Mouse (Mus musculus) midbrain, embryonic 11.5 days (tissue): ENCODE results near the gene Flvcr1. TPM values are rescaled to one million over a fixed set of nuclear protein-coding genes. Genes with fewer than 3 reads are reported as not detected.
A peak's percentile ranks its signal among the peaks of the same experiment; 100 is the strongest.

Experiments used
- ATAC-seq: fragments of 200-750 bp; cut with Nextera tagmentation; 2 replicates; pipeline ENCODE4 v1.8.0; 2017; ENCODE audit warnings: moderate TSS enrichment, moderate library complexity; ENCODE audit not compliant: low FRiP score
- DNase-seq: peaks from one replicate; pipeline ENCODE4 v3.0.0; 2015; ENCODE audit warnings: low spot score; ENCODE audit errors: missing footprints
- H3K27ac ChIP-seq: fragments of 300-500 bp; sonication (generic); 2 replicates; pipeline ENCODE4 v1.5.1; 2014; ENCODE audit warnings: low read depth, low read length
- H3K27me3 ChIP-seq: fragments of 300-500 bp; sonication (generic); 2 replicates; pipeline ENCODE4 v1.6.1; 2014; ENCODE audit warnings: mild to moderate bottlenecking, low read length, moderate library complexity, mixed read lengths; ENCODE audit not compliant: control insufficient read depth, insufficient read depth
- H3K36me3 ChIP-seq: fragments of 300-500 bp; sonication (generic); 2 replicates; pipeline ENCODE4 v1.6.1; 2014; ENCODE audit warnings: mild to moderate bottlenecking, low read length, moderate library complexity, mixed read lengths; ENCODE audit not compliant: control insufficient read depth, insufficient read depth
- H3K4me1 ChIP-seq: fragments of 300-500 bp; sonication (generic); 2 replicates; pipeline ENCODE4 v1.6.1; 2014; ENCODE audit warnings: low read length; ENCODE audit not compliant: control insufficient read depth, insufficient read depth
- H3K4me2 ChIP-seq: fragments of 300-500 bp; sonication (generic); 2 replicates; pipeline ENCODE4 v1.6.1; 2014; ENCODE audit warnings: mild to moderate bottlenecking, moderate library complexity
- H3K4me3 ChIP-seq: fragments of 300-500 bp; sonication (generic); 2 replicates; pipeline ENCODE4 v1.5.1; 2014; ENCODE audit warnings: low read depth, low read length
- H3K9ac ChIP-seq: fragments of 300-500 bp; sonication (generic); 2 replicates; pipeline ENCODE4 v1.6.1; 2014; ENCODE audit warnings: low read length
- H3K9me3 ChIP-seq: fragments of 300-500 bp; sonication (generic); 2 replicates; pipeline ENCODE4 v1.6.1; 2016; ENCODE audit warnings: low read length; ENCODE audit not compliant: control insufficient read depth
- WGBS: fragments of 180-500 bp; shearing (Covaris S2); extraction: QIAGEN DNeasy Blood & Tissue Kit; methylation state at CpG from one replicate; pipeline ENCODE4 v1.1.7; 2014; 5-methylcytosine and 5-hydroxymethylcytosine counted together
- polyA plus RNA-seq: library from polyadenylated mRNA; unstranded; fragments of >200 nt; fragmentation: Nextera tagmentation; extraction: Ambion mirVana; gene quantifications from 2 replicates; pipeline ENCODE4 v1.2.1, GENCODE M21; 2014

The Flvcr1 gene
- polyA plus RNA-seq, 1 experiment from 2014 or later, result 11.9 TPM

DNA sequence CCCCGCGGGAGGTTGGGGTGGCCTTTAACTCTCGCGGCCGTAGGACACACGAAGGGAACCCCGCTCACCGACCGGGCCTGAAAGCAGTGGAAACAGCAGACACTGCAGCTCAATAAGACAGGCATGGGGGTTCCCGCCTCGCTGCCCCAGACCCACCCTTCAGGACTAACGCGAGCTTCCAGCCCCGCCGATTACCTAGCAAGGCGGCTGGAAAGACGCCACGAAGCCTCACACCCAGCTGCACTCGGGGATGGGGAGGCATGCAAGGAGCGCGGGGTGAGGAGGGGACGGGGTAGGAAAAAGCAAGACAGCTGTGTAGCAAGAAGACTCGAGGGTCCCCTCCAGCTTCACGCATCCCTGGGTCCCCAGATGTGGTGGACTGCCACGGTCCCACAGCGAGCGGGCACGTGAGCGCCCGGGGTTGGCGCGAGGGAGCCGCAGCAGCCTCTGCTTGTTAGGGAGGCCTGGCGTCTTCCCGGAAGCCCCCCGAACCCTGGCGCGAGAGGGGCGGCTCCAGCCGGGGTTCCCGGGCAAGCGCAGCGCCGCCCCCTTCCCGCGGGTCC lies 47.4 kb downstream of the Flvcr1 start:
- H3K4me1 ChIP-seq, result peaks cover 16% of the 10 kb centered on the region
- no peaks in the 10 kb centered on the region for H3K27me3 ChIP-seq
- WGBS, result under 1% methylated on average over 46 of the region's 46 CpGs
- peak overlapping the region; percentile 80 for H3K27ac ChIP-seq
- peak overlapping the region; percentile 99 for H3K4me2 ChIP-seq
- peak overlapping the region; percentile 90 for H3K9ac ChIP-seq
- H3K4me3 ChIP-seq, result peak overlapping the region; percentile 65
- no peaks in the 10 kb centered on the region for H3K9me3 ChIP-seq
- 0 out of 2 replicates have a peak, but pooled peaks cover 3% of the 10 kb centered on the region for H3K36me3 ChIP-seq
- DNase-seq (peak; percentile 95), ATAC-seq (peak; percentile 77)

GRCm38 (mm10) chr1:190978001-190978400 lies 48.0 kb downstream of the Flvcr1 start:
- H3K27me3 ChIP-seq, result no peaks in the 10 kb centered on the region
- no peaks in the 10 kb centered on the region for H3K9me3 ChIP-seq
- ATAC-seq (peak; percentile 17), DNase-seq (peak; percentile 94)
- 0 out of 2 replicates have a peak, but pooled peaks cover 3% of the 10 kb centered on the region for H3K36me3 ChIP-seq
- WGBS, result under 1% methylated on average over 22 of the region's 22 CpGs
- peaks cover 16% of the 10 kb centered on the region for H3K4me1 ChIP-seq
- H3K4me3 ChIP-seq, result peak overlapping the region; percentile 65
- H3K27ac ChIP-seq, result no peak overlapping the region
- H3K4me2 ChIP-seq, result peak overlapping the region; percentile 99
- H3K9ac ChIP-seq, result peak overlapping the region; percentile 90

- H3K4me2 ChIP-seq, result peak overlapping the region; percentile 99
- H3K36me3 ChIP-seq, result 0 out of 2 replicates have a peak, but pooled peaks cover 3% of the 10 kb centered on the region
- 62% methylated on average over 11 of the region's 11 CpGs for WGBS
- no peaks in the 10 kb centered on the region for H3K9me3 ChIP-seq
- DNase-seq (no peak), ATAC-seq (no peak)
- H3K9ac ChIP-seq, result peak overlapping the region; percentile 90
- peak overlapping the region; percentile 65 for H3K4me3 ChIP-seq
- H3K27me3 ChIP-seq, result no peaks in the 10 kb centered on the region
- no peak overlapping the region for H3K27ac ChIP-seq
- H3K4me1 ChIP-seq, result peaks cover 16% of the 10 kb centered on the region
These were observed 48.9 kb downstream of the Flvcr1 start for GRCm38 (mm10) chr1:190976887-190977573.

DNA sequence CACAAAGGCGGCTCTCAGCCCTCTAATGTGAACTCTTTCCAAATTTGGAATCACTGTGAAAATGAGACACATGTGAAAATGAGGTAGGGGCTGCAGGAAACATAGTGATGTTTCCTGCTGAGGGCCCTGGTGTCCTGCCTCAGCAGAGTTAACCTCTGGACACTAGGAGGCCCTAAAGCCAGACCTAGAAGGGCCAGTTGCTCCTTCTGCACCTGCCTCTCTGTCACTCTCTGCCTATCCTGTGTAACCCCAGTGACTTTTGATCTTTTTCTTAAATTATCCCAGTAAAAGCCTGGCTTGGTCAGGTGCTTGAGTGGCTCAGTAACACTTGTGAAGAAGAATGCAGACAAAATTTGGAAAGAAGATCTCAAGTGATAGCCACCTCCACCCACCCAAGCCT lies 51.1 kb downstream of the Flvcr1 start:
- H3K4me3 ChIP-seq, result no peak overlapping the region
- no peaks in the 10 kb centered on the region for H3K9me3 ChIP-seq
- H3K27ac ChIP-seq, result no peak overlapping the region
- 89% methylated on average over 1 of the region's 1 CpGs for WGBS
- no peak for ATAC-seq
- no peak for DNase-seq
- peaks cover 16% of the 10 kb centered on the region for H3K4me1 ChIP-seq
- no peak overlapping the region for H3K9ac ChIP-seq
- no peak overlapping the region for H3K4me2 ChIP-seq
- 0 out of 2 replicates have a peak, but pooled peaks cover 3% of the 10 kb centered on the region for H3K36me3 ChIP-seq
- H3K27me3 ChIP-seq, result no peaks in the 10 kb centered on the region

GRCm38 (mm10) chr1:190974191-190974590 lies 51.8 kb downstream of the Flvcr1 start:
- H3K27ac ChIP-seq, result no peak overlapping the region
- no peak for DNase-seq
- H3K27me3 ChIP-seq, result no peaks in the 10 kb centered on the region
- H3K9ac ChIP-seq, result no peak overlapping the region
- WGBS, result 91% methylated on average over 8 of the region's 8 CpGs
- no peak overlapping the region for H3K4me2 ChIP-seq
- H3K36me3 ChIP-seq, result peaks cover 3% of the 10 kb centered on the region; the same call in 1 of the 2 replicates
- no peaks in the 10 kb centered on the region for H3K9me3 ChIP-seq
- ATAC-seq, result no peak
- H3K4me1 ChIP-seq, result peaks cover 16% of the 10 kb centered on the region
- H3K4me3 ChIP-seq, result no peak overlapping the region

DNA sequence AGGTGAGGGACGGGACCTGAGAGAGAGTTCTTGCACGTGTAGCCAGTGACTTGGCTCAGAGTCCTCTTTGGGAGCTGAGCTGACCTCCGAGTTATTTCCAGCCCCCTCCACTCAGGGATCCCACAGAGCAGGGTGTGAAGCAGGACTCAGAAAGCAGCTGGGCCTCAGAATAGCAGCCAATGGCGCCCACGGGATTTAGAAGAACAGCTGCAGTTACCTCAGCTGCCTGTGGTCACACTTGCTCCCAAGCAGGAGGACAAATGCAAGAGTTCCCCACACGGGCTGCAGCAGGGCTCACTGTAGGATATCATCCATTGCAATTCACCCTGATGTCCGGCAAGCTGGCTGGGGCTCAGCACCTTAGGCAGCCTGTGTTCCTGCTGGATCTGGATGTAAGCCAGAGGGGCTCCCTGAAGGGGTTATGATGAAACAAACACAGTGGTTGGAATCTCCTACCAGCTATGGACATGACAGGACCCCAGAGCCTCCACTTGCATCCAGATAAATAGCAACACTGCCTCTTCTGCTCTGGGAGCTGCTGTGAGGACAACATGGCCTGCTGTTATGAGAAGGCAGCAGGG lies 53.3 kb downstream of the Flvcr1 start:
- WGBS, result 76% methylated on average over 7 of the region's 7 CpGs
- no peak overlapping the region for H3K4me3 ChIP-seq
- peaks cover 5% of the 10 kb centered on the region; the same call in 1 of the 2 replicates for H3K36me3 ChIP-seq
- peaks cover 10% of the 10 kb centered on the region for H3K4me1 ChIP-seq
- no peak overlapping the region for H3K27ac ChIP-seq
- no peak for DNase-seq
- H3K27me3 ChIP-seq, result no peaks in the 10 kb centered on the region
- no peaks in the 10 kb centered on the region for H3K9me3 ChIP-seq
- H3K9ac ChIP-seq, result no peak overlapping the region
- no peak for ATAC-seq
- no peak overlapping the region for H3K4me2 ChIP-seq

- H3K9me3 ChIP-seq, result no peaks in the 10 kb centered on the region
- peaks cover 3% of the 10 kb centered on the region for H3K4me1 ChIP-seq
- H3K9ac ChIP-seq, result no peak overlapping the region
- peaks cover 5% of the 10 kb centered on the region; the same call in 1 of the 2 replicates for H3K36me3 ChIP-seq
- H3K27ac ChIP-seq, result no peak overlapping the region
- H3K4me3 ChIP-seq, result no peak overlapping the region
- no peak for DNase-seq
- H3K27me3 ChIP-seq, result no peaks in the 10 kb centered on the region
- H3K4me2 ChIP-seq, result no peak overlapping the region
- 92% methylated on average over 14 of the region's 14 CpGs for WGBS
- ATAC-seq, result no peak
These were observed 54.0 kb downstream of the Flvcr1 start for GRCm38 (mm10) chr1:190971708-190972610.

GRCm38 (mm10) chr1:190968010-190968409 lies 57.9 kb downstream of the Flvcr1 start:
- ATAC-seq (no peak), DNase-seq (peak; percentile 6)
- Histone ChIP-seq H3K9me3 (no peaks in the 10 kb centered on the region), H3K9ac (no peak overlapping the region), H3K4me1 (no peaks in the 10 kb centered on the region), H3K27ac (no peak overlapping the region), H3K27me3 (no peaks in the 10 kb centered on the region), H3K4me2 (no peak overlapping the region), H3K4me3 (no peak overlapping the region), H3K36me3 (peaks cover 5% of the 10 kb centered on the region; the same call in 1 of the 2 replicates)
- WGBS, result 92% methylated on average over 7 of the region's 7 CpGs
